Mouse (Mus musculus) liver, embryonic 15.5 days (tissue): ENCODE results near the gene Rnaseh1. TPM values are rescaled to one million over a fixed set of nuclear protein-coding genes. Genes with fewer than 3 reads are reported as not detected.
A peak's percentile ranks its signal among the peaks of the same experiment; 100 is the strongest.

Experiments used
- ATAC-seq: fragments of 200-750 bp; cut with Nextera tagmentation; 2 replicates; pipeline ENCODE4 v1.8.0; 2017; ENCODE audit warnings: moderate number of reproducible peaks, mild to moderate bottlenecking, moderate library complexity; ENCODE audit not compliant: insufficient read depth
- H3K27ac ChIP-seq: fragments of 300-500 bp; sonication (generic); replicated peaks from 2 replicates; pipeline ENCODE4 v1.5.1; 2015; ENCODE audit warnings: mild to moderate bottlenecking, inconsistent platforms
- H3K27me3 ChIP-seq: fragments of 300-500 bp; sonication (generic); 2 replicates; pipeline ENCODE4 v1.6.1; 2015; ENCODE audit warnings: mild to moderate bottlenecking, inconsistent platforms
- H3K36me3 ChIP-seq: fragments of 300-500 bp; sonication (generic); replicated peaks from 2 replicates; pipeline ENCODE4 v1.6.1; 2015; ENCODE audit warnings: moderate library complexity, mild to moderate bottlenecking, inconsistent platforms
- H3K4me1 ChIP-seq: fragments of 300-500 bp; sonication (generic); replicated peaks from 2 replicates; pipeline ENCODE4 v1.6.1; 2015; ENCODE audit warnings: inconsistent platforms
- H3K4me2 ChIP-seq: fragments of 300-500 bp; sonication (generic); 2 replicates; pipeline ENCODE4 v1.6.1; 2015; ENCODE audit warnings: moderate library complexity, mild to moderate bottlenecking, inconsistent platforms
- H3K4me3 ChIP-seq: fragments of 300-500 bp; sonication (generic); replicated peaks from 2 replicates; pipeline ENCODE4 v1.5.1; 2015; ENCODE audit warnings: mild to moderate bottlenecking, inconsistent platforms
- H3K9ac ChIP-seq: fragments of 300-500 bp; sonication (generic); 2 replicates; pipeline ENCODE4 v1.6.1; 2015; ENCODE audit warnings: moderate library complexity, mild to moderate bottlenecking, inconsistent platforms
- H3K9me3 ChIP-seq: fragments of 300-500 bp; sonication (generic); replicated peaks from 2 replicates; pipeline ENCODE4 v1.6.1; 2016; ENCODE audit warnings: inconsistent platforms
- WGBS: fragments of 180-500 bp; shearing (Covaris S2); methylation state at CpG from one replicate; pipeline ENCODE4 v1.1.7; 2015; ENCODE audit warnings: mixed read lengths; ENCODE audit not compliant: insufficient replicate concordance; 5-methylcytosine and 5-hydroxymethylcytosine counted together
- polyA plus RNA-seq: library from polyadenylated mRNA; unstranded; fragments of >200 nt; fragmentation: Nextera tagmentation; extraction: Ambion mirVana; gene quantifications from 2 replicates; pipeline ENCODE4 v1.2.1, GENCODE M21; 2015

Rnaseh1 gene
- polyA plus RNA-seq, 1 experiment from 2014 or later, result 10.8 TPM

- Histone ChIP-seq H3K4me1 (peaks cover 16% of the 10 kb centered on the region), H3K27me3 (no peaks in the 10 kb centered on the region), H3K27ac (no peak within 1 kb of the TSS), H3K9ac (no peak within 1 kb of the TSS), H3K4me3 (no peak within 1 kb of the TSS), H3K4me2 (no peak within 1 kb of the TSS; the same call in 1 of the 2 replicates), H3K9me3 (no peaks in the 10 kb centered on the region), H3K36me3 (peaks cover 1% of the 10 kb centered on the region; the same call in 1 of the 2 replicates)
- WGBS, result 16% methylated on average over 5 of the region's 5 CpGs
- peak; percentile 17; the same call in 1 of the 2 replicates for ATAC-seq
Measured at GRCm38 (mm10) chr12:28623195-28623594, 26.2 kb upstream of the Rnaseh1 start, which contains the start of gene Colec11. Colec11 (minus strand) TSS chr12:28623377.

- ATAC-seq, result no peak
- no peak overlapping the region for H3K27ac ChIP-seq
- 63% methylated on average over 2 of the region's 2 CpGs for WGBS
Measured at GRCm38 (mm10) chr12:28624251-28624650, 25.2 kb upstream of the Rnaseh1 start.

GRCm38 (mm10) chr12:28625407-28625806 lies 24.0 kb upstream of the Rnaseh1 start:
- Histone ChIP-seq H3K27me3 (no peaks in the 10 kb centered on the region), H3K4me3 (no peak overlapping the region), H3K36me3 (peaks cover 23% of the 10 kb centered on the region), H3K4me2 (no peak overlapping the region), H3K27ac (no peak overlapping the region), H3K9ac (no peak overlapping the region), H3K4me1 (peaks cover 21% of the 10 kb centered on the region), H3K9me3 (no peaks in the 10 kb centered on the region)
- 69% methylated on average over 7 of the region's 7 CpGs for whole genome bisulfite sequencing
- ATAC-seq, result no peak

More at GRCm38 (mm10) chr12:28624251-28624650, 25.2 kb upstream of the Rnaseh1 start:
- no peaks in the 10 kb centered on the region for H3K27me3 ChIP-seq
- H3K9ac ChIP-seq, result no peak overlapping the region
- H3K4me1 ChIP-seq, result peaks cover 18% of the 10 kb centered on the region
- peaks cover 12% of the 10 kb centered on the region for H3K36me3 ChIP-seq
- H3K4me2 ChIP-seq, result no peak overlapping the region
- H3K9me3 ChIP-seq, result no peaks in the 10 kb centered on the region
- H3K4me3 ChIP-seq, result no peak overlapping the region

GRCm38 (mm10) chr12:28627092-28627491 lies 22.3 kb upstream of the Rnaseh1 start:
- Histone ChIP-seq H3K27ac (no peak overlapping the region), H3K4me3 (no peak overlapping the region), H3K9ac (no peak overlapping the region), H3K36me3 (peaks cover 40% of the 10 kb centered on the region), H3K27me3 (no peaks in the 10 kb centered on the region), H3K4me2 (no peak overlapping the region), H3K4me1 (peaks cover 19% of the 10 kb centered on the region), H3K9me3 (no peaks in the 10 kb centered on the region)
- ATAC-seq, result no peak
- 31% methylated on average over 4 of the region's 4 CpGs for WGBS

- H3K9me3 ChIP-seq, result no peaks in the 10 kb centered on the region
- H3K27ac ChIP-seq, result no peak overlapping the region
- H3K9ac ChIP-seq, result no peak overlapping the region
- H3K36me3 ChIP-seq, result peaks cover 54% of the 10 kb centered on the region
- H3K4me3 ChIP-seq, result no peak overlapping the region
- H3K4me1 ChIP-seq, result peaks cover 23% of the 10 kb centered on the region
- H3K4me2 ChIP-seq, result no peak overlapping the region
- H3K27me3 ChIP-seq, result no peaks in the 10 kb centered on the region
- no peak for ATAC-seq
- 70% methylated on average over 2 of the region's 2 CpGs for WGBS
Measured at GRCm38 (mm10) chr12:28628436-28628835, 21.0 kb upstream of the Rnaseh1 start.

- peak; percentile 34 for ATAC-seq
Measured at GRCm38 (mm10) chr12:28635058-28635534, 14.3 kb upstream of the Rnaseh1 start.

GRCm38 (mm10) chr12:28635535-28636476 lies 13.6 kb upstream of the Rnaseh1 start, which contains the start of gene Rps7:
Rps7 (minus strand) TSS chr12:28635953.
- 3% methylated on average over 69 of the region's 69 CpGs for WGBS
- Histone ChIP-seq H3K27me3 (no peaks in the 10 kb centered on the region), H3K9me3 (no peaks in the 10 kb centered on the region), H3K27ac (peak within 1 kb of the TSS; percentile 81), H3K4me2 (peak within 1 kb of the TSS; percentile 72), H3K4me1 (peaks cover 41% of the 10 kb centered on the region), H3K4me3 (peak within 1 kb of the TSS; percentile 89), H3K9ac (peak within 1 kb of the TSS; percentile 96), H3K36me3 (peaks cover 38% of the 10 kb centered on the region)
- peak; percentile 95 for ATAC-seq

More at GRCm38 (mm10) chr12:28635058-28635534, 14.3 kb upstream of the Rnaseh1 start:
- Histone ChIP-seq H3K36me3 (peaks cover 45% of the 10 kb centered on the region), H3K4me3 (peak overlapping the region; percentile 89), H3K9me3 (no peaks in the 10 kb centered on the region), H3K9ac (peak overlapping the region; percentile 96), H3K27ac (peak overlapping the region; percentile 63), H3K4me2 (peak overlapping the region; percentile 72), H3K27me3 (no peaks in the 10 kb centered on the region), H3K4me1 (peaks cover 41% of the 10 kb centered on the region)
- under 1% methylated on average over 23 of the region's 23 CpGs for WGBS

- H3K9me3 ChIP-seq, result no peaks in the 10 kb centered on the region
- H3K4me1 ChIP-seq, result peaks cover 41% of the 10 kb centered on the region
- no peak for ATAC-seq
Measured at GRCm38 (mm10) chr12:28636543-28636942, 12.9 kb upstream of the Rnaseh1 start.

GRCm38 (mm10) chr12:28638778-28639177 lies 10.6 kb upstream of the Rnaseh1 start:
- peaks cover 8% of the 10 kb centered on the region for H3K36me3 ChIP-seq
- no peaks in the 10 kb centered on the region for H3K27me3 ChIP-seq
- H3K4me3 ChIP-seq, result no peak overlapping the region
- H3K4me2 ChIP-seq, result no peak overlapping the region
- H3K27ac ChIP-seq, result no peak overlapping the region
- ATAC-seq, result no peak
- H3K9ac ChIP-seq, result no peak overlapping the region
- peaks cover 20% of the 10 kb centered on the region for H3K4me1 ChIP-seq
- WGBS, result 40% methylated on average over 2 of the region's 2 CpGs
- H3K9me3 ChIP-seq, result no peaks in the 10 kb centered on the region

More at GRCm38 (mm10) chr12:28636543-28636942, 12.9 kb upstream of the Rnaseh1 start:
- peak overlapping the region; percentile 81; the same call in 1 of the 2 replicates for H3K27ac ChIP-seq
- 68% methylated on average over 6 of the region's 6 CpGs for whole genome bisulfite sequencing
- H3K36me3 ChIP-seq, result peaks cover 30% of the 10 kb centered on the region
- H3K4me2 ChIP-seq, result peak overlapping the region; percentile 72
- H3K4me3 ChIP-seq, result peak overlapping the region; percentile 89
- H3K27me3 ChIP-seq, result no peaks in the 10 kb centered on the region
- peak overlapping the region; percentile 68 for H3K9ac ChIP-seq

- H3K4me3 ChIP-seq, result no peak overlapping the region
- H3K36me3 ChIP-seq, result peaks cover 27% of the 10 kb centered on the region
- no peaks in the 10 kb centered on the region for H3K9me3 ChIP-seq
- no peaks in the 10 kb centered on the region for H3K27me3 ChIP-seq
- no peak overlapping the region for H3K27ac ChIP-seq
- H3K9ac ChIP-seq, result no peak overlapping the region
- peaks cover 14% of the 10 kb centered on the region for H3K4me1 ChIP-seq
- no peak overlapping the region for H3K4me2 ChIP-seq
- ATAC-seq, result no peak
- WGBS, result 63% methylated on average over 4 of the region's 4 CpGs
Measured at GRCm38 (mm10) chr12:28662628-28663027, 13.2 kb downstream of the Rnaseh1 start.

GRCm38 (mm10) chr12:28666734-28667133 lies 17.3 kb downstream of the Rnaseh1 start:
- no peak for ATAC-seq
- H3K9ac ChIP-seq, result no peak overlapping the region
- no peak overlapping the region for H3K27ac ChIP-seq
- no peaks in the 10 kb centered on the region for H3K36me3 ChIP-seq
- H3K27me3 ChIP-seq, result no peaks in the 10 kb centered on the region
- no peaks in the 10 kb centered on the region for H3K9me3 ChIP-seq
- WGBS, result 47% methylated on average over 4 of the region's 4 CpGs
- no peak overlapping the region for H3K4me3 ChIP-seq
- peaks cover 16% of the 10 kb centered on the region for H3K4me1 ChIP-seq
- no peak overlapping the region for H3K4me2 ChIP-seq
